Mouse (Mus musculus) hindbrain, embryonic 12.5 days (tissue): ENCODE data around the gene Rbfox2. TPM values are rescaled to one million over a fixed set of nuclear protein-coding genes. Genes with fewer than 3 reads are reported as not detected.

Experiments used
- ATAC-seq: fragments of 200-750 bp; cut with Nextera tagmentation; 2 replicates; pipeline ENCODE4 v1.8.0; 2017; ENCODE audit warnings: moderate TSS enrichment; ENCODE audit not compliant: low FRiP score
- H3K27ac ChIP-seq: fragments of 300-500 bp; sonication (generic); 2 replicates; pipeline ENCODE4 v1.5.1; 2016; ENCODE audit warnings: mild to moderate bottlenecking
- H3K27me3 ChIP-seq: fragments of 300-500 bp; sonication (generic); 2 replicates; pipeline ENCODE4 v1.6.1; 2016; ENCODE audit warnings: mild to moderate bottlenecking
- H3K36me3 ChIP-seq: fragments of 300-500 bp; sonication (generic); 2 replicates; pipeline ENCODE4 v1.6.1; 2016; ENCODE audit warnings: mild to moderate bottlenecking
- H3K4me1 ChIP-seq: fragments of 300-500 bp; sonication (generic); 2 replicates; pipeline ENCODE4 v1.6.1; 2016
- H3K4me2 ChIP-seq: fragments of 300-500 bp; sonication (generic); replicated peaks from 2 replicates; pipeline ENCODE4 v1.6.1; 2016; ENCODE audit warnings: mild to moderate bottlenecking
- H3K4me3 ChIP-seq: fragments of 300-500 bp; sonication (generic); 2 replicates; pipeline ENCODE4 v1.5.1; 2016; ENCODE audit warnings: mild to moderate bottlenecking
- H3K9ac ChIP-seq: fragments of 300-500 bp; sonication (generic); 2 replicates; pipeline ENCODE4 v1.6.1; 2016; ENCODE audit warnings: mild to moderate bottlenecking, moderate library complexity
- H3K9me3 ChIP-seq: fragments of 300-500 bp; sonication (generic); replicated peaks from 2 replicates; pipeline ENCODE4 v1.6.1; 2016; ENCODE audit warnings: mild to moderate bottlenecking
- WGBS: fragments of 180-500 bp; shearing (Covaris S2); methylation state at CpG from one replicate; pipeline ENCODE4 v1.1.7; 2016; 5-methylcytosine and 5-hydroxymethylcytosine counted together
- polyA plus RNA-seq: library from polyadenylated mRNA; unstranded; fragments of >200 nt; fragmentation: Nextera tagmentation; extraction: Ambion mirVana; gene quantifications from 2 replicates; pipeline ENCODE4 v1.2.1, GENCODE M21; 2016

Rbfox2 gene
- polyA plus RNA-seq, 1 experiment from 2014 or later: 156 TPM

DNA sequence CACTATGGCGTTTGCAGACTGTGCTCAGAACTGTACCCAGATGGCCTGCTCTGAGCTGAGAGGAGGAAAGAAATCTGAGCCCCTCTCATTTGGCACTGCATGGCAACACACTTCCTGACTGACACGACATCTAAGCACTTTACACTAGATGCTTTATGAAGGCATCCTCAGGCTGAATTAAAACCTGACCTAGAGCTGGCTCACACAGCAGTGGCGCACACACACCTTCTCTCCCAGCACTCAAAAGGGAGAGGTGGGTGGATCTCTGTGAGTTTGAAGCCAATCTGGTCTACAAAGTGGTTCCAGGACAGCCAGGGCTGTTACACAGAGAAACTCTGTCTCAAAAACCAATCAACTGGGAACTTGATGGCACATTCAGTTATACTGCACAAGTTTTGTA is 207.0 kb downstream of the Rbfox2 start:
- 82% methylated on average over 3 of the region's 3 CpGs for WGBS
- no peaks in the 10 kb centered on the region for H3K9me3 ChIP-seq
- H3K4me1 ChIP-seq: peaks cover 9% of the 10 kb centered on the region; the same call in 1 of the 2 replicates
- no peak for ATAC-seq
- H3K4me3 ChIP-seq: no peak overlapping the region
- H3K27ac ChIP-seq: no peak overlapping the region
- H3K9ac ChIP-seq: no peak overlapping the region
- H3K36me3 ChIP-seq: peaks cover 56% of the 10 kb centered on the region
- no peaks in the 10 kb centered on the region for H3K27me3 ChIP-seq
- H3K4me2 ChIP-seq: no peak overlapping the region

GRCm38 (mm10) chr15:77097358-77097757 is 209.4 kb downstream of the Rbfox2 start:
- Histone ChIP-seq H3K4me1 (no peaks in the 10 kb centered on the region), H3K36me3 (peaks cover 71% of the 10 kb centered on the region), H3K9ac (no peak overlapping the region), H3K4me3 (no peak overlapping the region), H3K27ac (no peak overlapping the region), H3K27me3 (no peaks in the 10 kb centered on the region), H3K4me2 (no peak overlapping the region), H3K9me3 (no peaks in the 10 kb centered on the region)
- no peak for ATAC-seq
- 89% methylated on average over 6 of the region's 6 CpGs for WGBS

- no peak for ATAC-seq
- 92% methylated on average over 1 of the region's 1 CpGs for WGBS
- Histone ChIP-seq H3K27me3 (no peaks in the 10 kb centered on the region), H3K27ac (no peak overlapping the region), H3K36me3 (peaks cover 70% of the 10 kb centered on the region), H3K4me3 (no peak overlapping the region), H3K4me2 (no peak overlapping the region), H3K4me1 (0 out of 2 replicates have a peak, but pooled peaks cover 3% of the 10 kb centered on the region), H3K9ac (no peak overlapping the region), H3K9me3 (no peaks in the 10 kb centered on the region)
These were observed 211.6 kb downstream of the Rbfox2 start for GRCm38 (mm10) chr15:77095216-77095615.

DNA sequence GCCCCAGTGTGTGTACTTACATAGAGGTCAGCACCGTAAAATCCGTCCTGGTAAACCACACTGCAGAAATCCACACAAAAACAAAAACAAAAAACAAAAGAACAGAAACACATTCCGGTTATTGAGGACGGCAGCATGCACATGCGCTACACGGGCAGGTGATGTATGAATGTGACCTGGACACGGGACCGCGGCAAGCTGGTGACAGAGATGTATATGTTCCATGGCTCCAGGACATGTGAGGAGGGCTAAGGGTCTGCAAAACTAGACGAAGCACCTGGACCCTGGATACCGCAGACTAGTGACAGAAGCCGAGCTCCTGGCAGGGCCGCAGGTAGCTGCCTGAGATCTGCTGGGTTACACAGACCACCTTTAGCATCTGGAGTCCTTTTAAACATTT is 212.4 kb downstream of the Rbfox2 start:
- Histone ChIP-seq H3K27ac (no peak overlapping the region), H3K9me3 (no peaks in the 10 kb centered on the region), H3K36me3 (peaks cover 64% of the 10 kb centered on the region), H3K4me1 (peaks cover 3% of the 10 kb centered on the region; the same call in 1 of the 2 replicates), H3K4me2 (no peak overlapping the region), H3K4me3 (no peak overlapping the region), H3K9ac (no peak overlapping the region), H3K27me3 (no peaks in the 10 kb centered on the region)
- WGBS: 93% methylated on average over 13 of the region's 13 CpGs
- ATAC-seq: no peak

- no peak overlapping the region for H3K27ac ChIP-seq
- no peak overlapping the region for H3K4me2 ChIP-seq
- H3K27me3 ChIP-seq: no peaks in the 10 kb centered on the region
- peaks cover 3% of the 10 kb centered on the region; the same call in 1 of the 2 replicates for H3K4me1 ChIP-seq
- H3K36me3 ChIP-seq: peaks cover 63% of the 10 kb centered on the region
- H3K9ac ChIP-seq: no peak overlapping the region
- H3K9me3 ChIP-seq: no peaks in the 10 kb centered on the region
- no peak for ATAC-seq
- WGBS: 80% methylated on average over 4 of the region's 4 CpGs
- no peak overlapping the region for H3K4me3 ChIP-seq
These were observed 215.4 kb downstream of the Rbfox2 start for GRCm38 (mm10) chr15:77091394-77091793.

DNA sequence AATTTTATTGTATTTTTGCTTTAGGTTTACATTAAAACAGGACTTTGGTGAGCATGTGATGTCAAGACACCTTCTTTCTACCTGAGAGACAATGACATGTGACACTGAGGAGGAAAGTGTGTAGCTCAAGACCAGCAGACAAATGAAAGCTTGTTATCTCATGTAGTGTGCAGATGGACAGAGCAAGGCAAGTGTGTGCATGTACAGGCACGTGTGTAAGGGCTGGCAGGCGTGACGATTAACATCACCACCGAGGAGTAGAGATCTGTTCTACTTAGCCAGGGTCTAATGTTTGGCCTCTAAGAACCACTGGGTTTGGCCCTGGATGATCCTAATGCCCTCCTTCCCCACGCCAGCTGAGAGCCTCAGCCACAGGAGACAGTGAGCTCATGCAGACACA is 216.3 kb downstream of the Rbfox2 start:
- no peak for ATAC-seq
- Histone ChIP-seq H3K4me3 (no peak overlapping the region), H3K27ac (no peak overlapping the region), H3K27me3 (no peaks in the 10 kb centered on the region), H3K4me1 (peaks cover 3% of the 10 kb centered on the region; the same call in 1 of the 2 replicates), H3K9ac (no peak overlapping the region), H3K4me2 (no peak overlapping the region), H3K9me3 (no peaks in the 10 kb centered on the region), H3K36me3 (peaks cover 64% of the 10 kb centered on the region)
- 85% methylated on average over 5 of the region's 5 CpGs for WGBS

DNA sequence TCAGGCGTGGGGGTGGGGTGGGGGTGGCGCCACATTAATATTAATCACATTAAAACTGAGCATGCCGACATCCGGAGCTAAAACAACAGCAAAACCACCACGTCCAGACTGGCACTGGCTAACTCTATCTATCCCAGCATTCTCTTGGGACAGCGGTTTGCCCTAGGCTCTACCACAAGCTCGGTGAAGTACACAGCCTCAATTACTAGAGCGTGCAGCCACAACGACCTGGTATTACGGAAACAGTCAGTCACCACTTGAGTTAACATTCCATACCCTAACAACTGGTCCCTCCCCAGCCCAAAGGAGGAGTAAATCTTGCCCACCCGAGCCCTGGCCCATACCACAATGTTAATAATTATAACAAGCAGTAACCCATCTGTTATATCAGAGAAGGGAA is 217.6 kb downstream of the Rbfox2 start:
- WGBS: 65% methylated on average over 11 of the region's 11 CpGs
- no peaks in the 10 kb centered on the region for H3K27me3 ChIP-seq
- H3K27ac ChIP-seq: no peak overlapping the region

DNA sequence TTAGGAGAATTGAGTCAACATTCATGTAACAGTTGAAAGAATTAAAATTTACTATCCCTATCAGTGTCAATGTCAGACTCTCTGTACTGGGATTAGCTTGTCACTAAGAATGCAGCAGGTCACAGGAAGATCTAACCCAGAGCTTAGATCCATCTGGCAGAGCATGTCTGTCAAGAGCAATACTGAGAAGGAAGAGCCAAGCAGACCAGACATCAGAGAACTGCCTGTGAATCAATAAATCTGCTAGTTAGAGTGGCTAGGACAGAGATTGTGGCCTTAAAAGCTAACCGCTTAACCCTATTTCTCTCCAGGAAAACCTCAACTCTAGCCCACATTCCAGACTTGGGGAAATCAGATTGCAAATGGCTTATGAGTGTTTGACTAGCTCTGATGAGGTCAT is 220.3 kb downstream of the Rbfox2 start:
- WGBS: 92% methylated on average over 1 of the region's 1 CpGs
- no peak overlapping the region for H3K4me2 ChIP-seq
- no peak for ATAC-seq
- H3K27me3 ChIP-seq: no peaks in the 10 kb centered on the region
- no peaks in the 10 kb centered on the region for H3K9me3 ChIP-seq
- peaks cover 63% of the 10 kb centered on the region for H3K36me3 ChIP-seq
- no peak overlapping the region for H3K4me3 ChIP-seq
- H3K4me1 ChIP-seq: peaks cover 3% of the 10 kb centered on the region; the same call in 1 of the 2 replicates
- H3K9ac ChIP-seq: no peak overlapping the region
- H3K27ac ChIP-seq: no peak overlapping the region

More for the DNA sequence above, 217.6 kb downstream of the Rbfox2 start:
- Histone ChIP-seq H3K4me1 (peaks cover 3% of the 10 kb centered on the region; the same call in 1 of the 2 replicates), H3K9ac (no peak overlapping the region), H3K9me3 (no peaks in the 10 kb centered on the region), H3K36me3 (peaks cover 66% of the 10 kb centered on the region), H3K4me2 (no peak overlapping the region), H3K4me3 (no peak overlapping the region)
- ATAC-seq: no peak

GRCm38 (mm10) chr15:77085818-77086217 is 221.0 kb downstream of the Rbfox2 start:
- H3K27ac ChIP-seq: no peak overlapping the region
- 94% methylated on average over 7 of the region's 7 CpGs for WGBS
- H3K4me3 ChIP-seq: no peak overlapping the region
- no peak overlapping the region for H3K9ac ChIP-seq
- no peak overlapping the region for H3K4me2 ChIP-seq
- no peaks in the 10 kb centered on the region for H3K27me3 ChIP-seq
- H3K9me3 ChIP-seq: no peaks in the 10 kb centered on the region
- peaks cover 3% of the 10 kb centered on the region; the same call in 1 of the 2 replicates for H3K4me1 ChIP-seq
- H3K36me3 ChIP-seq: peaks cover 58% of the 10 kb centered on the region
- ATAC-seq: no peak

DNA sequence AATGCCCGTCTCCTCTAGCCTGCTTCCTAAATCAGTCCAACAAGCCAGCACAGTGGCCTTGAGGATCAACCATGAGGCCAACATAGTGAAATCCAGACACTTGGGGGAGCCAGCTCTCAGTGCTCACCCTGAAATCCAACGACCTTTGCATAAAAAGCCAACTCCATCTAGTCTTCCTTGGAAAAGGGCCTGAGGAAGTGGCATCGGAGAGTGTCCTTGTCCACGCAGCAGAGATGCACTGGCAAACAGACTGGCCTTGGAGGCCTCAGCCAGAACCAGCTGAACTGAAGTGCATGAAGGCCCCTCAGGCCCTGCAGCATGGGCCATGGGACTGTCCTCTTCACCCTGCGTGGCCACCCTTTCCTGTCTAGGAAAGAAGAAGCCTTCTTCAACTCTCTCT is 225.3 kb downstream of the Rbfox2 start:
- H3K36me3 ChIP-seq: peaks cover 60% of the 10 kb centered on the region
- 84% methylated on average over 5 of the region's 5 CpGs for WGBS
- H3K9me3 ChIP-seq: no peaks in the 10 kb centered on the region
- no peak for ATAC-seq
- no peaks in the 10 kb centered on the region for H3K4me1 ChIP-seq
- H3K4me3 ChIP-seq: no peak overlapping the region
- H3K27ac ChIP-seq: no peak overlapping the region
- no peaks in the 10 kb centered on the region for H3K27me3 ChIP-seq
- H3K9ac ChIP-seq: no peak overlapping the region
- H3K4me2 ChIP-seq: no peak overlapping the region

DNA sequence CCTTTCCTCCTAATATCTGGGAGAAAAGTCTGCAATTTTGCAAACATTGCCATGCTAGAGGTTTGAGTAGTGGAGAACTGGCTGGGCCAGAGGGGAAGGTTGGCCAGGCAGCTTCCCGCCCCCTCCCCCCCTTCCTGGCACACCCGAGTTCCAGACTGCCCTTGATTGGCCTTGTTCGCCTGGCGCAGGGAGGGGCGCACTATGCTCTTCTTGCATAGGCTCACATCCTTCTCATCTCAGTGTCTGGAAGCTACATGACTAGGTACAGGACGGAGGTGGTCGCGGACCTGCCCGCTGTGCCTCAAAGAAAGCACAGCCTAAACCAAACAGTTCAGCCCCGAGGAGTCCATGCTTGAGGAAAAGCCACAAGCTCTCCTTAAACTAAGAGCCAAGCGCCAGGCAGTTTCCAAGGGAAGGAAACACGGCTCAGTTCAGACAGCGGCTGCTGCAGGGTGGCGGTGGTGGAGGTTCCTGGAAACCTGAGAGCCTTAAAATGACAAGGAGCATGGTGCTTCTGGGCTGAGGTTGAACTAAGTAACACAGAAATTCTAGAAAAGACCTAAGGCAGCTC is 226.0 kb downstream of the Rbfox2 start:
- no peak for ATAC-seq
- Histone ChIP-seq H3K9ac (no peak overlapping the region), H3K36me3 (peaks cover 61% of the 10 kb centered on the region), H3K9me3 (no peaks in the 10 kb centered on the region), H3K4me2 (no peak overlapping the region), H3K27me3 (no peaks in the 10 kb centered on the region), H3K4me1 (no peaks in the 10 kb centered on the region), H3K27ac (no peak overlapping the region), H3K4me3 (no peak overlapping the region)
- 80% methylated on average over 14 of the region's 14 CpGs for WGBS

DNA sequence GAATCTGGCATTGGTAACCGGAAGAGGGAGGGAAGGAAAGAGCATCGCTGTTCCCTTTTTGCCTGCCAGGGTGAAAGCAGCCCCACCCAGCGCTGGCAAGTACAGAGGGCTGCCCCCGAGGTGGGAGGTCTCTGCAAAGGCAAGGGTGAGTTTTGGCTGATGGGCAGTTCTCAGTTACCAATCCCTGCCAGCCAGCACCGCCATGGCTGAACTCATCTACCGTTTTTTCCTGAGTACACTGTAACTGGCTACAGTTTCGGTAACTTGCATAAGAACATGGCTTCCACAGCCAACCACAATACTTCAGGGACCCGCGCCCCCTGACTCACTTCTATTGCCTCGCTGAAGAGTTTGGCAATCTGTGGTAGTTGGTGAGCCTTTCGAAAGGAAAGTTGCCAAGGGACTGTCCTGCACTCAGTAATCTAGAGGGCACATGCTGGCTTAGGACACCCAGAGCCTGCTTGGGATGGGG is 226.9 kb downstream of the Rbfox2 start:
- H3K9ac ChIP-seq: no peak overlapping the region
- no peaks in the 10 kb centered on the region for H3K27me3 ChIP-seq
- WGBS: 69% methylated on average over 11 of the region's 11 CpGs
- H3K27ac ChIP-seq: no peak overlapping the region
- H3K4me1 ChIP-seq: no peaks in the 10 kb centered on the region
- H3K4me2 ChIP-seq: no peak overlapping the region
- H3K36me3 ChIP-seq: peaks cover 52% of the 10 kb centered on the region
- no peak for ATAC-seq
- no peak overlapping the region for H3K4me3 ChIP-seq
- no peaks in the 10 kb centered on the region for H3K9me3 ChIP-seq

DNA sequence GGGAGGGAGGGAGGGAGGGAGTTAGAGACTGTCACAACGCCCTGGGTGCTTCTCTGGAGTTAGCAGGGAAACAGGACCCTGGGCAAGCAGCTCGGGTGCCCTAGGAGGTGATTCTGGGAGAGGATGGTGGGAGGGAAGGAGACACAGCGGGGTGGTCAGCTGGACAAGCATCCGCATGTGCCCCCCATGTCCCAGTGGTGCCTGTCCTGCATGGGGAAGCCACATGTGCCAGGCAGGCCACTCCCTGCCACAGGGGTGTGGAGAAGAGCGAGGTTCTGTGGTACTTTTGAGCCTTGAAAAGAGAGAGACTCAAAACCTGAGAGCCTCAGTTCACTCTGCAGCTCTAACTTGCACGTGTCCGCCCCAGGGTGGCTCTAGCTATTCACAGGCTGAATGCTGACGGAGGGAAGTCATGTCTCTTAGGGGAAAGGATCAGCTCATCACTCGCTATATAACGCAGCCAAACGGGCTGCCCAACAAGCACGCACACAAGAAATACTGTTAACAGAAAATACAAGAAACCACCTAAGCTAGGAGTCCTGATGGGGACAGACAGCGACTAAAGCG is 227.5 kb downstream of the Rbfox2 start:
- Histone ChIP-seq H3K9ac (no peak overlapping the region), H3K4me2 (no peak overlapping the region), H3K27ac (no peak overlapping the region), H3K4me1 (no peaks in the 10 kb centered on the region), H3K36me3 (peaks cover 46% of the 10 kb centered on the region), H3K9me3 (no peaks in the 10 kb centered on the region), H3K27me3 (no peaks in the 10 kb centered on the region), H3K4me3 (no peak overlapping the region)
- 62% methylated on average over 14 of the region's 14 CpGs for WGBS
- ATAC-seq: no peak
